Mouse (Mus musculus): ENCODE results near the gene Anapc16.

DNA sequence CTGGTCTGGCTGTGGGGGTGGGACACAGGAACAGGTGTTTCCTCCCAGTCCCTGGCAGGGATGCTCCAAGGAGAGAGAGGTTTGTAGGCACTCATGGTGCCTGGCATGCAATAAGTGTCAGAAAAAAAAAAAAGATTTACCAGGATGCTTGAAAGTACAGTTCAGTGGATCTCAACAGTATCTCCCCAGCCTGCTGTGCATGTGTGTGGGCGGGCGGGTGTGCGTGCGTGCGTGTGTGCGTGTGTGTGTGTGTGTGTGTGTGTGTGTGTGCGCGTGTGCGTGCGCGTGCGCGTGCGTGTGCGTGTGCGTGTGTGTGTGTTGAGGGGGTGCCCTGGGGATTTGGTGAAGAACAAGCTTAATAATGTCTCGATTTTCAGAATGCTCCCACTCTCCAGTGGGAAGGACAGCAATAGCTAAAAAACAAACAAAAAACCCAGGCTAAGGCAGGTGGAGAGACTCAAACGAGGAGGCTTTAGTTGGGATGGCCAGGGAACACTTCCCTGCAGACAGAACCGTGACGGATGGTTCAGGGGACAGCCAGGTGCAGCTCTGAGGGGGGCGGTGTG is 60.6 kb downstream of the Anapc16 start:
- TF ChIP-seq USF1 (IDR thresholded peaks at IDR 0.05; ENCODE audit: low read depth) (no peak), E2F4 (IDR thresholded peaks at IDR 0.05; ENCODE audit: insufficient read depth) (no peak), REST (IDR thresholded peaks at IDR 0.05; ENCODE audit: insufficient read depth, insufficient read length) (no peak), SRF (IDR thresholded peaks at IDR 0.05; ENCODE audit: control insufficient read depth, insufficient read length, low read depth) (no peak), POLR2A (IDR thresholded peaks at IDR 0.05; ENCODE audit: insufficient read length, low read depth) (no peak), TCF12 (IDR thresholded peaks at IDR 0.05; ENCODE audit: insufficient read depth, poor library complexity, severe bottlenecking) (no peak), MAX (IDR thresholded peaks at IDR 0.05; ENCODE audit: low read depth) (no peak)
